Mouse (Mus musculus): ENCODE data around the gene Hoxb7.

Gene Hoxb7

GRCm38 (mm10) chr11:96285771-96286738, at the start of gene Hoxb7:
Gene Hoxb7 (plus strand): TSS chr11:96286623.
- no peak for DNase-seq (ENCODE audit: low spot score)

GRCm38 (mm10) chr11:96240211-96240610, 46.2 kb upstream of the Hoxb7 start:
- DNase-seq (ENCODE audit: low spot score), result peak; percentile 79

GRCm38 (mm10) chr11:96250901-96251300, 35.5 kb upstream of the Hoxb7 start:
- DNase-seq (ENCODE audit: low spot score), result no peak

GRCm38 (mm10) chr11:96251480-96252031, 34.9 kb upstream of the Hoxb7 start:
- no peak for DNase-seq (ENCODE audit: low spot score)

GRCm38 (mm10) chr11:96252541-96253120, 33.8 kb upstream of the Hoxb7 start:
- DNase-seq (ENCODE audit: low spot score), result no peak

GRCm38 (mm10) chr11:96254221-96254620, 32.2 kb upstream of the Hoxb7 start:
- no peak for DNase-seq (ENCODE audit: low spot score)

- DNase-seq (ENCODE audit: low spot score), result no peak
Measured at GRCm38 (mm10) chr11:96255111-96255995, 31.1 kb upstream of the Hoxb7 start.

- DNase-seq (ENCODE audit: low spot score), result no peak
Measured at GRCm38 (mm10) chr11:96255996-96256445, 30.4 kb upstream of the Hoxb7 start.

- no peak for DNase-seq (ENCODE audit: low spot score)
Measured at GRCm38 (mm10) chr11:96257141-96257540, 29.3 kb upstream of the Hoxb7 start.

GRCm38 (mm10) chr11:96259038-96259437, 27.4 kb upstream of the Hoxb7 start:
- DNase-seq (ENCODE audit: low spot score), result no peak

GRCm38 (mm10) chr11:96259511-96259910, 26.9 kb upstream of the Hoxb7 start:
- no peak for DNase-seq (ENCODE audit: low spot score)

- DNase-seq (ENCODE audit: low spot score), result no peak
Measured at GRCm38 (mm10) chr11:96260310-96260970, 26.0 kb upstream of the Hoxb7 start.

- peak; percentile 88 for DNase-seq (ENCODE audit: low spot score)
Measured at GRCm38 (mm10) chr11:96261323-96261890, 25.0 kb upstream of the Hoxb7 start.

- no peak for DNase-seq (ENCODE audit: low spot score)
Measured at GRCm38 (mm10) chr11:96262262-96262830, 24.1 kb upstream of the Hoxb7 start.

GRCm38 (mm10) chr11:96263636-96264389, 22.6 kb upstream of the Hoxb7 start:
- no peak for DNase-seq (ENCODE audit: low spot score)

GRCm38 (mm10) chr11:96264390-96265020, 21.9 kb upstream of the Hoxb7 start:
- DNase-seq (ENCODE audit: low spot score), result no peak

GRCm38 (mm10) chr11:96265954-96266353, 20.5 kb upstream of the Hoxb7 start:
- DNase-seq (ENCODE audit: low spot score), result no peak

- no peak for DNase-seq (ENCODE audit: low spot score)
Measured at GRCm38 (mm10) chr11:96267021-96267920, 19.2 kb upstream of the Hoxb7 start.
